Mouse (Mus musculus) limb, embryonic 10.5 days (tissue): Measurements from ENCODE around the gene Gpr26. TPM values are rescaled to one million over a fixed set of nuclear protein-coding genes. Genes with fewer than 3 reads are reported as not detected.

ENCODE experiments used
- DNase-seq: peaks from one replicate; pipeline ENCODE4 v3.0.0-alpha.2; 2017; ENCODE audit warnings: low spot score
- H3K27ac ChIP-seq: fragments of 300-500 bp; sonication (generic); 2 replicates; pipeline ENCODE4 v1.5.1; 2016; ENCODE audit warnings: mild to moderate bottlenecking
- H3K27me3 ChIP-seq: fragments of 300-500 bp; sonication (generic); 2 replicates; pipeline ENCODE4 v1.6.1; 2016; ENCODE audit warnings: low read depth, mild to moderate bottlenecking; ENCODE audit not compliant: poor library complexity, severe bottlenecking
- H3K36me3 ChIP-seq: fragments of 300-500 bp; sonication (generic); 2 replicates; pipeline ENCODE4 v1.6.1; 2016; ENCODE audit warnings: mild to moderate bottlenecking, moderate library complexity
- H3K4me1 ChIP-seq: fragments of 300-500 bp; sonication (generic); 2 replicates; pipeline ENCODE4 v1.6.1; 2016
- H3K4me3 ChIP-seq: fragments of 300-500 bp; sonication (generic); 2 replicates; pipeline ENCODE4 v1.5.1; 2016; ENCODE audit warnings: mild to moderate bottlenecking, moderate library complexity
- H3K9me3 ChIP-seq: fragments of 300-500 bp; sonication (generic); replicated peaks from 2 replicates; pipeline ENCODE4 v1.6.1; 2016; ENCODE audit warnings: mild to moderate bottlenecking
- WGBS: fragments of 180-500 bp; shearing (Covaris S2); methylation state at CpG from one replicate; pipeline ENCODE4 v1.1.7; 2016; 5-methylcytosine and 5-hydroxymethylcytosine counted together
- polyA plus RNA-seq: library from polyadenylated mRNA; unstranded; fragments of >200 nt; fragmentation: Nextera tagmentation; extraction: Ambion mirVana; gene quantifications from 2 replicates; pipeline ENCODE4 v1.2.1, GENCODE M21; 2016

Gpr26 gene
- polyA plus RNA-seq, 1 experiment from 2014 or later = not detected

DNA sequence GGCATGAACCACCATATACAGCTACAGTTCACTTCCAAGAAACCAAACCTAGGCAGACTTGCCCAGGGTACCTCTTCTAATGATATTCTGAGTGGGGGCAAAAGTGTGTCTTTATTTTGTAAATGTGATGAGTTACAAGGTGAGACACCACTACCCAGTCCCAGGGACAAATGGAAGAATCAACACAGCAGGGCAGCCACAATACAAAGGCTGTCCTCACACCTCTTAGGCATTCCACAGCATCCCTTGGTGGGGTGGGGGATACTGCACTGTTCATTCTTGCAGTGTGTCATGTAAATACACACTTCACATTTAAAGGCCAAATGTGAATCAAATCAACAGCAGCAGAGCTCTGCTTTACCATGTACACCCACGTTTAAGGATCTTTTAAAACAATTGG, 26.0 kb downstream of the Gpr26 start:
- DNase-seq = no peak
- 49% methylated on average over 1 of the region's 1 CpGs for WGBS
- no peaks in the 10 kb centered on the region for H3K36me3 ChIP-seq
- no peak overlapping the region for H3K27ac ChIP-seq
- no peaks in the 10 kb centered on the region for H3K27me3 ChIP-seq
- peaks cover 10% of the 10 kb centered on the region for H3K4me1 ChIP-seq
- no peak overlapping the region for H3K4me3 ChIP-seq
- H3K9me3 ChIP-seq = no peaks in the 10 kb centered on the region; the same call in 1 of the 2 replicates

- Histone ChIP-seq H3K27ac (no peak overlapping the region), H3K4me1 (peaks cover 10% of the 10 kb centered on the region), H3K36me3 (no peaks in the 10 kb centered on the region), H3K9me3 (no peaks in the 10 kb centered on the region; the same call in 1 of the 2 replicates), H3K4me3 (no peak overlapping the region), H3K27me3 (no peaks in the 10 kb centered on the region)
- DNase-seq = no peak
- WGBS = 69% methylated on average over 3 of the region's 3 CpGs
These were observed 26.6 kb downstream of the Gpr26 start for GRCm38 (mm10) chr7:131992873-131993272.

- Histone ChIP-seq H3K4me3 (no peak overlapping the region), H3K9me3 (no peaks in the 10 kb centered on the region), H3K27ac (no peak overlapping the region), H3K4me1 (peaks cover 41% of the 10 kb centered on the region), H3K27me3 (no peaks in the 10 kb centered on the region), H3K36me3 (no peaks in the 10 kb centered on the region)
- no peak for DNase-seq
- 70% methylated on average over 14 of the region's 14 CpGs for WGBS
These were observed 39.9 kb downstream of the Gpr26 start for GRCm38 (mm10) chr7:132005996-132006696.

DNA sequence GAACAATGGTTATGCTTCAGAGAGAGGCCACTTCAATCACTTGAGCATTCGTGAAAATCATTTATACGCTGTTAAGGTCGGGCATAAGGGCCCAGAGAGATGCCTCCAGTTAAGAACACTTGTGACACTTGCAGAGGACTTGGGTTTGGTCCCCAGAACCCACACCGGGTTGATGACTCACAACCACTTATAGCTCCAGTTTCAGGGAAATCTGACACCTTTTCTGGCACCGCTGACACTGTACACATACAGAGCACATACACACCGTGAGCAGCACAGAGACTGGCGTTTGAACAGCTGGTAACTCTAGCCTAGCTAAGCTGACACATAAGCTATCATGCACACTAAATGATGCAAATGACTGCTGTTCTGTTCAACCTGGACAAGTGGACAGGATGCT, 42.7 kb downstream of the Gpr26 start:
- no peak for DNase-seq
- Histone ChIP-seq H3K27me3 (no peaks in the 10 kb centered on the region), H3K4me1 (peaks cover 57% of the 10 kb centered on the region), H3K27ac (no peak overlapping the region), H3K36me3 (no peaks in the 10 kb centered on the region), H3K4me3 (no peak overlapping the region), H3K9me3 (no peaks in the 10 kb centered on the region)
- 78% methylated on average over 7 of the region's 7 CpGs for WGBS

- Histone ChIP-seq H3K4me1 (peaks cover 63% of the 10 kb centered on the region), H3K36me3 (no peaks in the 10 kb centered on the region), H3K4me3 (no peak overlapping the region), H3K27ac (peak overlapping the region; percentile 42; the same call in 1 of the 2 replicates), H3K9me3 (no peaks in the 10 kb centered on the region), H3K27me3 (no peaks in the 10 kb centered on the region)
- no peak for DNase-seq
- 50% methylated on average over 1 of the region's 1 CpGs for WGBS
These were observed 46.9 kb downstream of the Gpr26 start for GRCm38 (mm10) chr7:132012969-132013679.

- Histone ChIP-seq H3K27me3 (no peaks in the 10 kb centered on the region), H3K27ac (peak overlapping the region; percentile 78), H3K36me3 (no peaks in the 10 kb centered on the region), H3K4me3 (no peak overlapping the region), H3K4me1 (peaks cover 59% of the 10 kb centered on the region), H3K9me3 (no peaks in the 10 kb centered on the region)
- 85% methylated on average over 5 of the region's 5 CpGs for WGBS
- no peak for DNase-seq
These were observed 47.7 kb downstream of the Gpr26 start for GRCm38 (mm10) chr7:132013970-132014369.

- peaks cover 47% of the 10 kb centered on the region for H3K4me1 ChIP-seq
- no peaks in the 10 kb centered on the region for H3K9me3 ChIP-seq
- H3K27ac ChIP-seq = peak overlapping the region; percentile 78
- H3K36me3 ChIP-seq = no peaks in the 10 kb centered on the region
- WGBS = 2% methylated on average over 3 of the region's 3 CpGs
- H3K4me3 ChIP-seq = no peak overlapping the region
- H3K27me3 ChIP-seq = no peaks in the 10 kb centered on the region
- peak; percentile 57 for DNase-seq
These were observed 48.9 kb downstream of the Gpr26 start for GRCm38 (mm10) chr7:132015193-132015592.

GRCm38 (mm10) chr7:132015933-132016332, 49.7 kb downstream of the Gpr26 start:
- Histone ChIP-seq H3K9me3 (no peaks in the 10 kb centered on the region), H3K27me3 (no peaks in the 10 kb centered on the region), H3K27ac (no peak overlapping the region), H3K4me1 (peaks cover 44% of the 10 kb centered on the region), H3K4me3 (no peak overlapping the region), H3K36me3 (no peaks in the 10 kb centered on the region)
- no peak for DNase-seq
- WGBS = 58% methylated on average over 3 of the region's 3 CpGs

DNA sequence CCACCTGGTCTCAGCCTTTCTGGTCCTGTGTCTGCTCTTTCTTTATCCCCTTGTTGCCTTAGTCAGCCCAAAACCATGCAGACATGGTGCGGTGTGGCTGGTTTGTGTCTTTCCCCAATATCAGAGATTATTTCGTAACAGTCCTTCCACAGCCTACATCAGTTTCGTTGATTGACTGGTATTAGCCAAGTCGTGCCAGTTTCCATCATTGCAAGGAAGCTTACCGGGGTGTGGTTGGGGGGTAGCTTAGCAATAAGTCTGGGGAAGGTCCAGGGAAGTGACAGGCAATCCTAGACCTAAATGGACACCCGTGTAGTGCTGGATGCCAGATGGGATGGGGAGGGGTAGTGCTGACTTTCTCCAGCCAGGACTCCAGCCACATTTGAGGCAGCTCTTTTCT, 59.3 kb downstream of the Gpr26 start:
- Histone ChIP-seq H3K9me3 (no peaks in the 10 kb centered on the region), H3K27me3 (no peaks in the 10 kb centered on the region), H3K4me1 (peaks cover 28% of the 10 kb centered on the region), H3K27ac (no peak overlapping the region), H3K4me3 (no peak overlapping the region), H3K36me3 (no peaks in the 10 kb centered on the region)
- no peak for DNase-seq
- 64% methylated on average over 6 of the region's 6 CpGs for WGBS

DNA sequence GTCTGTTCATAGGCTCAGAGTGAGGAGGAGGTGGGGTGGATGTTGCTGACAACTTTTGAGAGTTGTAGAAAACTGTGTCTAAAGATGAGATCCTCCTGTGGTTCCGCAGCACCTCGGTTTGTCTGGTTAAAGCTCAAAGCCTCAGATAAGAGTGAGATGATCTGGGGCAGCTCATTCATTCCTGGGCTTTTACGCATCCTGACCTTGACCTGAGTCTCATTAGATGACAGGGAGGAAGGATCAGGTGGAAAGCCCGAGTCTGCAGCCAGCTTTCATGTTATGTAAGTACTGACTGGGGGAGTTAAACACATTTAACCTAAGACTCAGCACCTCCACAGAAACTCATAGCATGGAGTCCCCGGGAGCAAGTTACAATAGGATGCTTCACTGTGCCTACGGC, 60.4 kb downstream of the Gpr26 start:
- WGBS = 66% methylated on average over 6 of the region's 6 CpGs
- Histone ChIP-seq H3K27ac (no peak overlapping the region), H3K9me3 (no peaks in the 10 kb centered on the region), H3K27me3 (no peaks in the 10 kb centered on the region), H3K36me3 (no peaks in the 10 kb centered on the region), H3K4me3 (no peak overlapping the region), H3K4me1 (peaks cover 34% of the 10 kb centered on the region)
- no peak for DNase-seq

GRCm38 (mm10) chr7:132031940-132032531, 65.8 kb downstream of the Gpr26 start:
- H3K4me1 ChIP-seq = peaks cover 32% of the 10 kb centered on the region
- WGBS = 68% methylated on average over 6 of the region's 6 CpGs
- no peak overlapping the region for H3K4me3 ChIP-seq
- H3K27ac ChIP-seq = no peak overlapping the region
- no peak for DNase-seq
- no peaks in the 10 kb centered on the region for H3K9me3 ChIP-seq
- H3K27me3 ChIP-seq = no peaks in the 10 kb centered on the region
- H3K36me3 ChIP-seq = no peaks in the 10 kb centered on the region
